Mouse (Mus musculus) cerebellum, adult 2 months (tissue): Measurements from ENCODE around the gene Tfpt. TPM values are rescaled to one million over a fixed set of nuclear protein-coding genes. Genes with fewer than 3 reads are reported as not detected.

Source experiments
- DNase-seq, 2 experiments: peaks; one replicate each; pipeline ENCODE4 v3.0.0; 2021
- H3K27ac ChIP-seq: fragments of 200-500 bp; 2 replicates; pipeline ENCODE4 v1.5.1; 2012; ENCODE audit warnings: low read length, control low read depth, inconsistent platforms; ENCODE audit not compliant: insufficient read depth
- H3K27me3 ChIP-seq: fragments of 200-500 bp; 2 replicates; pipeline ENCODE4 v1.6.1; 2012; ENCODE audit warnings: inconsistent platforms, mild to moderate bottlenecking, low read length, moderate library complexity; ENCODE audit not compliant: control insufficient read depth, insufficient read depth
- H3K4me1 ChIP-seq: fragments of 200-500 bp; 2 replicates; pipeline ENCODE4 v1.6.1; 2011; ENCODE audit warnings: low read length; ENCODE audit not compliant: control insufficient read depth, insufficient read depth
- H3K4me3 ChIP-seq: fragments of 200-500 bp; replicated peaks from 2 replicates; pipeline ENCODE3; 2011; ENCODE audit warnings: mild to moderate bottlenecking, low read depth, low read length, control low read depth; ENCODE audit not compliant: insufficient read depth
- CTCF ChIP-seq: fragments of 200-500 bp; IDR thresholded peaks from 2 replicates; pipeline ENCODE4 v1.5.1; 2011; ENCODE audit warnings: low read depth, mild to moderate bottlenecking, control low read depth, low read length, moderate library complexity, borderline replicate concordance; ENCODE audit not compliant: insufficient read depth
- POLR2A ChIP-seq: fragments of 200-500 bp; IDR thresholded peaks from 2 replicates; pipeline ENCODE4 v1.6.1; 2011; ENCODE audit warnings: low read length, control low read depth, borderline replicate concordance; ENCODE audit not compliant: insufficient read depth
- WGBS: fragments of 180-500 bp; shearing (Covaris S2); methylation state at CpG from one replicate; pipeline ENCODE4 v1.1.7; 2018; 5-methylcytosine and 5-hydroxymethylcytosine counted together
- polyA plus RNA-seq: library from polyadenylated mRNA; depleted of rRNA; stranded (reverse); fragments of >200 nt; gene quantifications from 2 replicates; pipeline ENCODE4 v1.2.3, GENCODE M21; 2012

The Tfpt gene
- polyA plus RNA-seq, 1 experiment = 34.5 TPM

- Histone ChIP-seq H3K4me3 (peak overlapping the region; percentile 75), H3K4me1 (no peaks in the 10 kb centered on the region; the same call in 1 of the 2 replicates), H3K27me3 (no peaks in the 10 kb centered on the region), H3K27ac (no peak overlapping the region)
- TF ChIP-seq CTCF (no peak), POLR2A (no peak)
- DNase-seq = no peak
- 22% methylated on average over 15 of the region's 15 CpGs for WGBS
Measured at GRCm38 (mm10) chr7:3664524-3665214, 34.9 kb upstream of the Tfpt start.

- TF ChIP-seq POLR2A = no peak
- no peak for TF ChIP-seq CTCF
- DNase-seq = no peak
- 91% methylated on average over 14 of the region's 14 CpGs for WGBS
- Histone ChIP-seq H3K4me3 (no peak overlapping the region), H3K27me3 (no peaks in the 10 kb centered on the region), H3K4me1 (no peaks in the 10 kb centered on the region), H3K27ac (no peak overlapping the region)
Measured at GRCm38 (mm10) chr7:3658578-3658977, 28.8 kb upstream of the Tfpt start.

- Histone ChIP-seq H3K27ac (no peak overlapping the region), H3K27me3 (no peaks in the 10 kb centered on the region), H3K4me1 (no peaks in the 10 kb centered on the region), H3K4me3 (no peak overlapping the region)
- no peak for DNase-seq
- WGBS = 87% methylated on average over 4 of the region's 4 CpGs
- TF ChIP-seq CTCF (no peak), POLR2A (no peak)
Measured at GRCm38 (mm10) chr7:3656966-3657365, 27.2 kb upstream of the Tfpt start.

- H3K4me3 ChIP-seq = peak overlapping the region; percentile 79
- no peak for DNase-seq
- whole genome bisulfite sequencing = 16% methylated on average over 4 of the region's 4 CpGs
- TF ChIP-seq CTCF (no peak), POLR2A (no peak)
- H3K4me1 ChIP-seq = peaks cover 10% of the 10 kb centered on the region; the same call in 1 of the 2 replicates
- no peak overlapping the region for H3K27ac ChIP-seq
- H3K27me3 ChIP-seq = no peaks in the 10 kb centered on the region
Measured at GRCm38 (mm10) chr7:3646641-3647040, 16.9 kb upstream of the Tfpt start.

GRCm38 (mm10) chr7:3646188-3646587 lies 16.5 kb upstream of the Tfpt start:
- 4% methylated on average over 9 of the region's 9 CpGs for WGBS
- Histone ChIP-seq H3K4me1 (peaks cover 10% of the 10 kb centered on the region; the same call in 1 of the 2 replicates), H3K4me3 (peak overlapping the region; percentile 79), H3K27ac (no peak overlapping the region), H3K27me3 (no peaks in the 10 kb centered on the region)
- TF ChIP-seq POLR2A (no peak), CTCF (no peak)
- DNase-seq = no peak

- DNase-seq = no peak
- WGBS = under 1% methylated on average over 53 of the region's 58 CpGs
- peak overlapping the region; percentile 84 for H3K27ac ChIP-seq
- H3K27me3 ChIP-seq = no peaks in the 10 kb centered on the region
- H3K4me1 ChIP-seq = peaks cover 10% of the 10 kb centered on the region; the same call in 1 of the 2 replicates
- TF ChIP-seq POLR2A (no peak), CTCF (no peak)
- peak overlapping the region; percentile 79 for H3K4me3 ChIP-seq
Measured at GRCm38 (mm10) chr7:3645488-3646025, 15.8 kb upstream of the Tfpt start.

- Histone ChIP-seq H3K4me3 (peak within 1 kb of the TSS; percentile 79), H3K27me3 (no peaks in the 10 kb centered on the region), H3K4me1 (peaks cover 10% of the 10 kb centered on the region; the same call in 1 of the 2 replicates), H3K27ac (peak within 1 kb of the TSS; percentile 84)
- DNase-seq = peak; percentile 98 to 100
- WGBS = under 1% methylated on average over 58 of the region's 58 CpGs
- TF ChIP-seq POLR2A = peak; percentile 66; the same call in 1 of the 2 replicates
- no peak for TF ChIP-seq CTCF
Measured at GRCm38 (mm10) chr7:3644672-3645487, 15.2 kb upstream of the Tfpt start, which contains the start of gene Cnot3. Gene Cnot3, plus strand, starts transcription at chr7:3645268.

- Histone ChIP-seq H3K27ac (no peak overlapping the region), H3K27me3 (no peaks in the 10 kb centered on the region), H3K4me3 (peak overlapping the region; percentile 45), H3K4me1 (peaks cover 10% of the 10 kb centered on the region; the same call in 1 of the 2 replicates)
- DNase-seq = no peak
- TF ChIP-seq CTCF (no peak), POLR2A (peak; percentile 46; the same call in 1 of the 2 replicates)
- 2% methylated on average over 11 of the region's 11 CpGs for WGBS
Measured at GRCm38 (mm10) chr7:3644348-3644671, 14.6 kb upstream of the Tfpt start.
